Mouse (Mus musculus) myocyte (in vitro differentiated cells): ENCODE measurements around the gene Klhl30. TPM values are rescaled to one million over a fixed set of nuclear protein-coding genes. Genes with fewer than 3 reads are reported as not detected.

ENCODE experiments used
- H3K27me3 ChIP-seq: one replicate; pipeline ENCODE4 v1.6.1; 2011; ENCODE audit not compliant: control insufficient read depth, insufficient read depth, insufficient read length
- H3K36me3 ChIP-seq: one replicate; pipeline ENCODE4 v1.6.1; 2011; ENCODE audit not compliant: control insufficient read depth, insufficient read depth
- H3K4me2 ChIP-seq: one replicate; pipeline ENCODE4 v1.6.1; 2011; ENCODE audit warnings: low read depth, control low read depth
- H3K4me3 ChIP-seq: one replicate; pipeline ENCODE4 v1.5.1; 2011; ENCODE audit warnings: mild to moderate bottlenecking, control low read depth, moderate library complexity
- H3K79me2 ChIP-seq: one replicate; pipeline ENCODE4 v1.6.1; 2011; ENCODE audit not compliant: control insufficient read depth, insufficient read depth
- H3ac ChIP-seq: one replicate; pipeline ENCODE4 v1.6.1; 2011; ENCODE audit not compliant: control insufficient read depth, insufficient read length
- CEBPB ChIP-seq: IDR thresholded peaks from 2 replicates; pipeline ENCODE4 v1.6.1; 2011; ENCODE audit warnings: mild to moderate bottlenecking, moderate library complexity; ENCODE audit not compliant: poor library complexity, insufficient read depth, severe bottlenecking
- E2F4 ChIP-seq: IDR thresholded peaks from one replicate; pipeline ENCODE4 v1.6.1; 2011; ENCODE audit warnings: mild to moderate bottlenecking, control low read depth, moderate library complexity; ENCODE audit not compliant: insufficient read depth
- MAX ChIP-seq: IDR thresholded peaks from one replicate; pipeline ENCODE4 v1.6.1; 2011; ENCODE audit warnings: low read depth, mild to moderate bottlenecking, control low read depth
- MYOD1 ChIP-seq, 3 experiments: IDR thresholded peaks; one replicate each; pipeline ENCODE4 v1.6.1; 2011; ENCODE audit warnings: control low read depth in 2 of 3, low read depth in 2 of 3, mild to moderate bottlenecking in 2 of 3, moderate library complexity in 1 of 3; ENCODE audit not compliant: insufficient read length in 2 of 3, control insufficient read depth in 1 of 3
- MYOG ChIP-seq, 3 experiments: IDR thresholded peaks; one replicate each; pipeline ENCODE4 v1.6.1; 2011; ENCODE audit warnings: control low read depth in 2 of 3, low read depth in 2 of 3, mild to moderate bottlenecking in 2 of 3; ENCODE audit not compliant: insufficient read length in 2 of 3, control insufficient read depth in 1 of 3, insufficient read depth in 1 of 3
- POLR2A ChIP-seq: IDR thresholded peaks from one replicate; pipeline ENCODE4 v1.6.1; 2011; ENCODE audit warnings: low read depth, mild to moderate bottlenecking, control low read depth, moderate library complexity; ENCODE audit not compliant: insufficient read length
- POLR2AphosphoS2 ChIP-seq: IDR thresholded peaks from one replicate; pipeline ENCODE4 v1.6.1; 2011; ENCODE audit warnings: low read depth, control low read depth; ENCODE audit not compliant: insufficient read length
- REST ChIP-seq: IDR thresholded peaks from one replicate; pipeline ENCODE4 v1.6.1; 2011; ENCODE audit warnings: mild to moderate bottlenecking, control low read depth, moderate library complexity; ENCODE audit not compliant: insufficient read depth, insufficient read length
- SRF ChIP-seq: IDR thresholded peaks from one replicate; pipeline ENCODE4 v1.6.1; 2011; ENCODE audit warnings: low read depth; ENCODE audit not compliant: control insufficient read depth, insufficient read length
- TCF12 ChIP-seq: IDR thresholded peaks from one replicate; pipeline ENCODE4 v1.6.1; 2011; ENCODE audit warnings: mild to moderate bottlenecking, control low read depth; ENCODE audit not compliant: poor library complexity, insufficient read depth, severe bottlenecking
- TCF3 ChIP-seq: IDR thresholded peaks from one replicate; pipeline ENCODE4 v1.6.1; 2011; ENCODE audit warnings: low read depth, control low read depth; ENCODE audit not compliant: insufficient read length
- USF1 ChIP-seq: IDR thresholded peaks from one replicate; pipeline ENCODE4 v1.6.1; 2011; ENCODE audit warnings: low read depth, mild to moderate bottlenecking, control low read depth, moderate library complexity
- polyA plus RNA-seq: library from polyadenylated mRNA; unstranded; fragments of >200 nt; fragmentation: generic; extraction: Trizol; gene quantifications from one replicate; pipeline ENCODE4 v1.2.1, GENCODE M21; 2012; ENCODE audit warnings: missing spikeins

Gene Klhl30
- polyA plus RNA-seq, 1 experiment: 106 TPM

DNA sequence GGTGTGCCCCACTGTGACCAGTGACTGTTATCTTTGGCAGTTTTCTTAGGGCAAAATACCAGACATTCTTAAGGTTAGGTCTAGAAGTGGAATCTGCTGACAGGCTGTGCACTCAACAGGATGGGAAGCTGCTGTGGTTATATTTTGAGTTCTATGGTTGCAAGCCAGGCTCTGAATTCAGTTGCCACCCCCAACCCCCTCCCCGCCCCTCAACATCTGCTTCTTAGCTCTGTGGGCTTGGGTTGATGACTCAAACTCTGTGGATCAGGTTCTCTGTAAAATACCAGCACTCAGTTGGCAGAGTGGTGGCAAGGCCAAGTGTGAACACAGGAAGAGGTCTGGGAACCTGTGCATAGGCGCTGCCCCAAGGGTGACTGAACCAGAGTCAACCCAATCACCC lies 1.5 kb downstream of the Klhl30 start:
- Histone ChIP-seq H3K36me3 (peaks cover 13% of the 10 kb centered on the region), H3K4me3 (peak overlapping the region; percentile 31), H3K79me2 (peaks cover 10% of the 10 kb centered on the region), H3K4me2 (peak overlapping the region; percentile 78), H3ac (no peak overlapping the region), H3K27me3 (no peaks in the 10 kb centered on the region)
- no peak for TF ChIP-seq SRF
- no peak for TF ChIP-seq E2F4
- peak in 1 of 3 experiments; percentile 60 for TF ChIP-seq MYOG (IDR thresholded peaks at IDR 0.05; ENCODE audit: control insufficient read depth in 1 of 3, insufficient read depth in 1 of 3, insufficient read length in 2 of 3, low read depth in 2 of 3)
- TF ChIP-seq REST: no peak
- peak; percentile 27 for TF ChIP-seq POLR2A
- peak; percentile 38 for TF ChIP-seq TCF12
- peak in 2 of 3 experiments; percentile 34 to 52 for TF ChIP-seq MYOD1 (IDR thresholded peaks at IDR 0.05; ENCODE audit: control insufficient read depth in 1 of 3, insufficient read length in 2 of 3, low read depth in 2 of 3)
- no peak for TF ChIP-seq USF1

DNA sequence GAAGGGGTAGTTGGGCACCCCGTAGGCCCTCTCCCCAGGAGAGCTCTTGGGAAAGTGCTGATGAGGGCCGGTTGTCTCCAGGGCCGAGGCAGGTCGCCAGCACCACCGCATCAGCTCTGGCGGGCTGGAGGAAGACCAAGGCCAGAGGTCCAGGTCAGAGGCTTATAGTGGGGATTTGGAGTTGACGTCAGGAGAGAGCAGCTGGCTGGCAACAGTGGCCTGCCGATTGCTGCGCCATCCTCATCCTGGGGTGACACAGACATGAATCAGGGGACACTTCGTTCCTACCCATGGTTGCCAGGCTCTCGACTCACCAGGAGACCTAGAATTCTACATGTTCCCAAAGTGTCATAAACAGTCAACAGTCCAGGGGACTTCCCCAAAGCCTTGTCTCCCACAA lies 5.3 kb downstream of the Klhl30 start:
- Histone ChIP-seq H3ac (no peak overlapping the region), H3K27me3 (no peaks in the 10 kb centered on the region), H3K4me2 (peak overlapping the region; percentile 59), H3K36me3 (peaks cover 31% of the 10 kb centered on the region), H3K4me3 (no peak overlapping the region), H3K79me2 (peaks cover 10% of the 10 kb centered on the region)
- TF ChIP-seq MAX (no peak), TCF12 (no peak), CEBPB (no peak), POLR2A (no peak), REST (no peak), MYOD1 (IDR thresholded peaks at IDR 0.05; ENCODE audit: control insufficient read depth in 1 of 3, insufficient read length in 2 of 3, low read depth in 2 of 3) (peak in 2 of 3 experiments; percentile 29 to 71), SRF (no peak), E2F4 (no peak), POLR2AphosphoS2 (peak; percentile 12), MYOG (IDR thresholded peaks at IDR 0.05; ENCODE audit: control insufficient read depth in 1 of 3, insufficient read depth in 1 of 3, insufficient read length in 2 of 3, low read depth in 2 of 3) (peak in 2 of 3 experiments; percentile 18 to 55), TCF3 (no peak), USF1 (no peak)

DNA sequence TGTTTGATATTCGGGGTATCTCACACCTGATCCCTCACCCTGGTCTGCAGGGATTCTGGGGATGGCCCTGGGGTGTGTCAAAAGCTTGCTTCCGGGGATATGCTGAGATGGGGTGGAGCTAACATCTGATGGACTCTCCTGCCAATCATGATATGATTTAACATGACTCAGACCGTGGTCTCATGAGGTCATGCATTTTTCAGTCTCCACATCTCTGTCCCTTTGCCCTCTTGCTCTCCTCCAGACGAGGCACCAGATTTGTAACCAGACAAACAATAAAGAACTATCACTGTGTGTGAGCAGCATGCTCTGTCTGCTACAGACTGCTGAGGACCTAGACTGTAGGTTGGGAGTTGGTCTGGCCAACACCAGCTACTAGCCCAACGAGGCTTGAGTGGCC lies 11.3 kb downstream of the Klhl30 start:
- H3K36me3 ChIP-seq: peaks cover 29% of the 10 kb centered on the region
- no peak overlapping the region for H3K4me2 ChIP-seq
- no peak overlapping the region for H3ac ChIP-seq
- no peaks in the 10 kb centered on the region for H3K79me2 ChIP-seq
- TF ChIP-seq MYOG (IDR thresholded peaks at IDR 0.05; ENCODE audit: control insufficient read depth in 1 of 3, insufficient read depth in 1 of 3, insufficient read length in 2 of 3, low read depth in 2 of 3): no peak
- no peak for TF ChIP-seq POLR2A
- no peak for TF ChIP-seq MAX
- TF ChIP-seq TCF12: no peak
- no peak for TF ChIP-seq E2F4
- TF ChIP-seq MYOD1 (IDR thresholded peaks at IDR 0.05; ENCODE audit: control insufficient read depth in 1 of 3, insufficient read length in 2 of 3, low read depth in 2 of 3): no peak
- TF ChIP-seq POLR2AphosphoS2: no peak
- TF ChIP-seq USF1: no peak
- no peak for TF ChIP-seq SRF
- no peaks in the 10 kb centered on the region for H3K27me3 ChIP-seq
- H3K4me3 ChIP-seq: no peak overlapping the region

DNA sequence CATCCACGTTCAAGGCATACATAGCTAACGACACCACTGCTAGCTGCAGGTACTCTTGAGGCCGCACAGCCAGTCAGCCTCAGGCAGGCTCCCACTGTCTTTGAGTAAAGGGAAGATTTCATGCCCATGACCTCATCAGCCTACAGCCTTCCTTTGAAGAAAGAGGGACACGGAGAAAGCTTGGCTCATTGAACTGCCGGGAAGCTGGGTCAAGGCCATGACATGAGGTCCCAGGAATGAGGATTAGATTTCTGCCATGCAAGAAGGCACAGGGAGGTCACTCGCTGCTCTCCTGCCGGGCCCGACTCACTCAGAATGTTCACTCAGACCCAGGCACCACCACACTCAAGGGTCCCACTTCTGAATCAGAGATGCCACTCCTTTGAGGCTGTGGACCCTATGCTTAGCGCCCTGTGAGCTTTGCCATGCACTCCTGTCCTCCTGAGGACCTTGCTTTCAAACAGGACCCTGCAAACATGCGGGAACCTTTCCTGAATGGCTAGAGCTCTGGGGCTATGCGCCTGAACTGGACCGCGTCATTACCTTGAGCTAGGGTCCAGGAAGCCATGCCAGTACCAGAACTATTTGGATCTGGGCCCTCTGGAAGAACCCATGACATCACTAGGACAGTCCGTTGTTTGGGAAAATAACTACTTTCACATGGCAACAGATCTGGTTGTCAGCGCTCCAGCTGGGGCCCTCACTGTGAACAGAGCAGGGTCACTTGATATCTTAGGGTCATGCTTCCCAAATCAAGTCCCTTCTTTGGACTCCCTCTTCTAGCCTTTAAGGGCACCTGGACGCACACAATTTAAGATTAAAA lies 14.2 kb downstream of the Klhl30 start:
- H3K27me3 ChIP-seq: no peaks in the 10 kb centered on the region
- H3K36me3 ChIP-seq: peaks cover 14% of the 10 kb centered on the region
- H3K4me2 ChIP-seq: no peak overlapping the region
- H3K4me3 ChIP-seq: no peak overlapping the region
- H3K79me2 ChIP-seq: no peaks in the 10 kb centered on the region
- peak; percentile 27 for TF ChIP-seq POLR2AphosphoS2
- no peak for TF ChIP-seq TCF12
- no peak for TF ChIP-seq REST
- H3ac ChIP-seq: no peak overlapping the region

DNA sequence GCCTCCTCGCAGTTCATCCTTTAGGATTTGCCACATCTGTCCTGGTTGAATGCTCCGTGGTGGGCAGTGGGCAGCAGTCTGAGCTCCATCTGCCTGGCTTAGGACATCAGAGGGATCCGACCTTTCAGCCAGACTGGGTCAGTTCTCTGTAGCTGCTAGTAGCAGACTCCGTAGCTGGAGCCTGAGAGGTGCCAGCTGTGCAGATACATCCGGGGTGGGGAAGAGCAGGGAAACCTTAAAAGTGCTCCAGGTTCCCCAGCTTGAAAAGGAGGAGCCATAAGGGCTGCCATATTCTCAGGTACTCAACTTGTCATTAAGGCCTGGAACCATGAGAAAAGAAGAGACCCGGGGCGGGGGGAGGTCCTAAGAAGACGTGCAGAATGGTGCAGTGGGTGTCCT lies 15.0 kb downstream of the Klhl30 start:
- H3K4me3 ChIP-seq: peak overlapping the region; percentile 28
- H3ac ChIP-seq: peak overlapping the region; percentile 24
- no peaks in the 10 kb centered on the region for H3K79me2 ChIP-seq
- H3K36me3 ChIP-seq: peaks cover 13% of the 10 kb centered on the region
- no peaks in the 10 kb centered on the region for H3K27me3 ChIP-seq
- no peak for TF ChIP-seq E2F4
- TF ChIP-seq CEBPB: no peak
- peak in 1 of 3 experiments; percentile 1 for TF ChIP-seq MYOD1 (IDR thresholded peaks at IDR 0.05; ENCODE audit: control insufficient read depth in 1 of 3, insufficient read length in 2 of 3, low read depth in 2 of 3)
- peak; percentile 34 for TF ChIP-seq POLR2AphosphoS2
- peak overlapping the region; percentile 30 for H3K4me2 ChIP-seq
